Mouse (Mus musculus) frontal cortex, postnatal 36 days (tissue): ENCODE results near the gene Phlpp2.

ENCODE experiments used
- DNase-seq, 2 experiments: peaks; one replicate each; pipeline ENCODE4 v3.0.0; 2022; ENCODE audit warnings: low spot score in 2 of 2

Gene Phlpp2

GRCm38 (mm10) chr8:109903909-109904469 is 35.6 kb downstream of the Phlpp2 start:
- peak in 1 of 2 experiments; percentile 58 for DNase-seq

GRCm38 (mm10) chr8:109904928-109905668 is 36.8 kb downstream of the Phlpp2 start:
- DNase-seq, result no peak

DNA sequence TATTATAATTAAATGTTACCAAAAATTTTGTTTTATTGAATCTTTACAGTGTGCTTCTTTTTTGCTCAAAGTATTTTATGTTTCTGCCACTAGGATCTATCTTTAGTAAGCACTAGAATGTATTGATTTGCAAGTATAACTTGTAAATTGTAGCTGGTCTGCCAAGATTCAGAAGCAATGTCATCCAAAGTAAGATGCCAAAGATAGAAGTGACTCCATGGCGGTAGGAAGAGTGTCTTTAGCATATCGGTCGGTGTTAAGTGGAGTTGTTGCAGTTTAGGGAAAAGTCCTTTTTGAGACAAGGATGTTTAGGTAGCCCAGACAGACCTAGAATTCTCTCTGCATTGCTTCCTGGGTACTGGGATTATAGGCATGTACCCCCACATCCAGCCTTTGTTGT is 38.6 kb downstream of the Phlpp2 start:
- no peak for DNase-seq

DNA sequence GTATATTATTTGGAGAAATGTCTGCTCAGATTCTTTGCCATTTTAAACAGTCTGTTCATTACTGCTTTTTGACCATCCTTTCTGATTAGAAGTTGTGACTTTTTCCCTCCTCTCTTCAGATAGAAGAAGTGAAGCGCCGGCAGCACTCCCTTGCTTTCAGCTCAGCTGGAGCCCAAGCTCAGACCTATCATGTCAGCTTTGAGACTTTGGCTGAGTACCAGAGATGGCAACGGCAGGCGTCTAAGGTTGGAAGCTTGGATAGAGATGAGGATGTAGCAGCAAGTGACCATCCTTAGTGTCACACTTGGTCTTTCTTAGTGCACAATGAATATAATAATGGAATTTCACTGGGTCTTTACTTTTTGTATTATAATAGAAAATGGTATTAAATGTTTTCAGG is 39.0 kb downstream of the Phlpp2 start:
- no peak for DNase-seq

GRCm38 (mm10) chr8:109917277-109917676 is 48.9 kb downstream of the Phlpp2 start:
- DNase-seq, result peak in 1 of 2 experiments; percentile 49

- DNase-seq, result peak; percentile 38 to 49
These were observed 52.4 kb downstream of the Phlpp2 start for GRCm38 (mm10) chr8:109920406-109921390.

DNA sequence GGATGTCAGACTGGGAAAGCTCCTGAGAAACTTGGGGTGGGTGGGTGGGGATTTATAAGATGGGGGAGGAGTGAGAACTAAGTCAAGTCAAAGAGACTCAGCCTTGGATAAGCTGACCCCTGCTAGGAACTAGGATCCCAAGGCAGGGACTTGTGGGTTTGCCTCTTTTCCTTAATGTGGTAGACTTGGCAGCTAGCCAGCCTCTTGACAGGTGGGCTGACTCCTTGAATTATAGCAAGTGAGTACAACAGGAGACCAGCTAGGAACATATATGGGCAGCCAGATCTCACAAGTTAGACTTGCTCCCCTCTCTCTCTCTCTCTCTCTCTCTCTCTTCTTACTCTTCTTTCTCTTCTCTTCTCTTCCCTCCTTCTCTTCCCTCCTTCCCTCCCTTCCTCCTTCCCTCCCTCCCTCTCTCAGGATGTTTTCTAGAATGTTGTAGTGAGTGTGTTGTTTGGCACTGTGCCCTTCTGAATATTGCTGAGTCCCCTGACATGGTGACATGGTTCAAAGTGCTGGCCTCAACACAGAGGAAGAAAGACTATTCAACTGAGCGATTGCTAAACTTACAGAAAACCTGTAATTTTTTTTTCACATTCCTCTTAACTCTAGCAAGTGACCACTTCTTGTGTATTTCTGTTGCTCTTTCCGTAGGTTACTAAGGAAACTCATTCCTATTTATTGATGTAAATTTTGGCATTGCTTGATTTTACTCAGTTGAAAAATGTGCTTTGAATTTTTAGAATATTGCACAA is 73.4 kb downstream of the Phlpp2 start:
- no peak for DNase-seq

DNA sequence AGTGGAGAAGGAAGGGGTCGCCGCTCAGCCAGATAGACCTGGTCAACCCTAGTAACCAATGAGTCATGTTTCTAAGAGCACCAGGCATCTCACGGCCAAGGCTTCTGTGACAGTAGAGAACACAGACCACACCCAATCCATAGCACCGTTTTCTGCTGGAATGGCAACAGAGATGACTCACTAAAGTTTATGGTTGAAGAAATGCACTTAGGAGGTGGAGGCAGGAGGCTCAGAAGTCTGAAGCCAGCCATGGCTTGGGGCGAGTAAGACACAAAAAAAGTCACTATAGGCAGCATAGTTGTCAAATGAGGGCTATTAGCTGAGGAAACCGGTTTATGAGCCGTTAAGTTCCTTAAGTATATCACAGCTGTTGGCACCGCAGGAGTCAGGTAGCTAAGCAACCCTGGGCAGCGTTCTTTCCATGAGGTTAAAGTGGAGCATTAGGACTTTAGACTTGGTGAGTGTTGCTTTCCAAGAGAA is 76.9 kb downstream of the Phlpp2 start:
- DNase-seq, result no peak

GRCm38 (mm10) chr8:109945694-109946093 is 77.4 kb downstream of the Phlpp2 start:
- no peak for DNase-seq

- DNase-seq, result no peak
These were observed 77.9 kb downstream of the Phlpp2 start for GRCm38 (mm10) chr8:109946272-109946671.

GRCm38 (mm10) chr8:109947447-109948284 is 79.3 kb downstream of the Phlpp2 start:
- DNase-seq, result peak; percentile 63 to 76

GRCm38 (mm10) chr8:109948285-109948564 is 79.9 kb downstream of the Phlpp2 start:
- DNase-seq, result peak in 1 of 2 experiments; percentile 34

GRCm38 (mm10) chr8:109952171-109952570 is 83.8 kb downstream of the Phlpp2 start:
- peak; percentile 72 to 78 for DNase-seq

- DNase-seq, result peak; percentile 51 to 59
These were observed 86.2 kb downstream of the Phlpp2 start for GRCm38 (mm10) chr8:109954486-109954948.

DNA sequence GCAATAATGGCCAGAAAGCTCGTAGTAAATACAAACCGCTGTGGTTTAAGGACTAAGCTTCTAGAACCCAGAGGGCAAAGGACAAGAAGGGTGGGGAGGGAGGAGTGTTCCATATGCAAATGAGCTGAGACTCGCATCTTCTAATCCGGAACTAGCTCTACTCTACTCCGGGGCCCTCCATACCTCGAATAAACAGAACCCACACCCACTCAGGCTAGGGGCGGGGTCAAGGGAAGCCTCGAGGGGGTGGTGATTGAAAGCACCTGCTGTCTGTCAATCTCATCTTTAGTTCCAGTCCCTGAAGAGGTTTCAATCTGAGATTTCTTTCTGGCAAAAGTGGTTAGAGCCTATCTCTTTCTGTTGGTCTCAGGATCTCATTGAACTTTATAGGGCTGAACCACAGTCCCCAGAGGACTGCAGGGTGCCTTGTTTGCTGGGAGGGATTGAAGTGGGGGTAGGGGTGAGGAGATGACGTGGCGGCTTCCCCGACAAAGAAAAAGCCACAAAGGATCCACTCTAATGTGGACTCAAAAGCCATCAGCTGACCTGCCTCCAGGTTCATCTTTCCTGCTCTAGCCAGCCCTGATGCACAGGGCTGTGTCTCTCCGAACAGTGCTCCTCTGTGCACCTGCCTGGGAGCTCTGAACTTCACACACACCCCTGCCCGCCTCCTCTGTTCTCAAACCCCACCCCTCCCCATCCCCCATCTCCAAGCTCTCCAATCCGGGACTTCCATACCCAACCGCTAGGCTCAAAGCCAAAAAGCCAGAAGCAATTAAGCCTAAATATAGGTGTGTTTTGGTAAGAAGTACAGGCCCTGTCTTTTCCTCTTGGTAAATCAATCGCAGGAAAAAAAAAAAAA is 89.1 kb downstream of the Phlpp2 start:
- DNase-seq, result no peak

DNA sequence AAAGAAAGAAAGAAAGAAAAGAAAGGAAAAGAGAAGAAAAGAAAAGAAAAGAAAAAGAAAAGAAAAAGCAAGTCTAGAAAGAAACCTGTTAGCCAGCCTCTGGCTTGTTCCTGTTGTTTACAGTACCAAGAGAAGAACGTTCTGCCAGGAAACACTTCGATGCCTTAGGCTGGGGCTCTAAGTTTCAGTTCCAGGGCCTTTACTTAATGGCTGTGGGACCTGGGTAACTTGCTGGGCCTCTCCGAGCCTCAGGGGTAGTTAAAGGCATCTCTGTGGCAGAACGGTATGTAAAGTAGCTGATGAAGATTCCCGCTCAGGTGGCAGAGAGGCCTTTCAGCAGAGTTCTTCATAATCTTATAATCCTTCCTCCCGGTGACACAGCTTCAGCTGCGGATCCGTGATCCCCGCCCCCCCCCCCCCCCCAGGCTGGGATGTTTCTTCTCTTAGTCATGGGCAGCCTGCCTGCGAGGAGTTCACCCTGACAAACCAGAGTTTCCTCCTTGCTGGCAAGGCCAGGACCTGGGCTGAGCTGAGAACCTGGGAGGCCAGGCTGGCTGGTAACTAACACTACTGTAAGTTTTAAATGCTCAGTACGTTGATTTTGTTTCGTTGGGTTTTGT is 89.8 kb downstream of the Phlpp2 start:
- DNase-seq, result no peak

DNA sequence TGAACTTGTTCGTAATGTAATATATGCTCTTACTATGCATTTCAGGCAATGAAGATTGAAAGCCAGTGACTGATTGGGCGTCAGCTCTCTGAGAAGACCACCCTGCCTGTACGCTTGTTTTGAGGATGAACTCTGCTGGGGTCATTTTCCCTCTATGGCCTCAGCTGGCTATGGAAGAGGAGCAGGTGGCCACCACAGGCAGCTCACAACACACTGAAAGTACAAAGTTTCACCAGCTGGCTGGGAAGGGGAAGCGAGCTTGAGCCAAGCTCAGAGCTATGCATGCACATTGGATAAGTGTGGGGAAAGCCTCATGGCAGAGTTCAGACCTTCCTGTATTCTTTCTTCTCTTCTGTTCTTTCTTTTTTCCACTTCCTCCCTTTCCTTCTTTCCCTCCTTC is 90.8 kb downstream of the Phlpp2 start:
- DNase-seq, result no peak

DNA sequence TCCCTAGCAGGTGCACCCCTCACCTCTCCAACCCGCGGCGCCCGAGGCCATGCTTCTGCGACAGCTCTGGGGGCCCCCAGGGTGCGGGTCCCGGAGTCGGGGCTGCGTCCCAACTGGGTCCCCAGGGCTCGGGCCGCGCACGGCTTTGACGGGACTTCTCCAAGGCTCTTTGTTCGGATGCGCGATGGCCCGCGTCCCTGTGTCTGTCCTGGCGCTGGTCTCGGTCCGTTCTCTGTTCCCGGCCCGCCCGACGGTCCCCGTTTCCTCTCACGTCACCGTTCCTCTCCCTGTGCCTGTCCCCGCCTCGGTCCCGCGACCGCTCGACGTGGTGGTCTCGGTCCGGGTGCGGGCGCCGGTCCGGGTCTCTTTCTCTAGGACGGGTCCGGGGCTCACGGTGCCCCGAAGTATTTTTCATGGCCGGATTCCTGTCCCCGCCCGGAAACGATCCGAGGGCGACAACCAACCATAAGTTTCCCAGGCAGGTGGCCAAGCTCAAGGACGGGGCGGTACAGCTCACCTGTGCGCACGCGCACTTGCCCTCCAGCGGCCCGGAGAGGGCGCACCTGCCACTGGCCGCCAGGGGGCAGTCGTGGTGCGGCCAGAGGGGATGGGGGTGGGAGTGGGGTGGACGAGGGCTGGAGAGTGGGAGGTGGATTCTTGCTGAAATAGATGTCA is 93.5 kb downstream of the Phlpp2 start, which contains the start of gene Marveld3:
Gene Marveld3, minus strand, starts transcription at position 511 of the 675 bp plus-strand sequence.
- no peak for DNase-seq
